Mouse (Mus musculus) left cerebral cortex, postnatal 36 days (tissue): ENCODE measurements around the gene Tpbpa. TPM values are rescaled to one million over a fixed set of nuclear protein-coding genes. Genes with fewer than 3 reads are reported as not detected.
A peak's percentile ranks its signal among the peaks of the same experiment; 100 is the strongest.
"Not testable (repeated sequence)": the region's sequence is repeated elsewhere in the genome, so short reads cannot be mapped to it uniquely, and the experiment has no call there.

ENCODE experiments used
- DNase-seq, 2 experiments: peaks; one replicate each; pipeline ENCODE4 v3.0.0; 2021 to 2022; ENCODE audit warnings: low spot score in 2 of 2, mixed read lengths in 1 of 2
- intact Hi-C: fragments of 180-260 bp; cut with DNase I; formaldehyde crosslinking; loops from one replicate; pipeline ENCODE4 v1.15.1; 2025
- total RNA-seq, 2 experiments: library from RNA; stranded (reverse); gene quantifications; 2 replicates each; pipeline ENCODE4 v1.2.3; 2021

Gene Tpbpa
- not detected for total RNA-seq

- not testable (repeated sequence) for DNase-seq
Measured at GRCm38 (mm10) chr13:60941884-60942283, at the start of gene Tpbpa. TSS of gene Tpbpa (minus strand) at chr13:60941984.

GRCm38 (mm10) chr13:60986915-60987314 lies 45.1 kb upstream of the Tpbpa start:
- DNase-seq, intact Hi-C loops: not testable (repeated sequence)

More at GRCm38 (mm10) chr13:60941884-60942283, at the start of gene Tpbpa:
- intact Hi-C loops: not testable (repeated sequence)

GRCm38 (mm10) chr13:60972319-60972718 lies 30.5 kb upstream of the Tpbpa start:
- DNase-seq, intact Hi-C loops: not testable (repeated sequence)

- DNase-seq, intact Hi-C loops: not testable (repeated sequence)
Measured at GRCm38 (mm10) chr13:60963985-60964384, 22.2 kb upstream of the Tpbpa start.

DNA sequence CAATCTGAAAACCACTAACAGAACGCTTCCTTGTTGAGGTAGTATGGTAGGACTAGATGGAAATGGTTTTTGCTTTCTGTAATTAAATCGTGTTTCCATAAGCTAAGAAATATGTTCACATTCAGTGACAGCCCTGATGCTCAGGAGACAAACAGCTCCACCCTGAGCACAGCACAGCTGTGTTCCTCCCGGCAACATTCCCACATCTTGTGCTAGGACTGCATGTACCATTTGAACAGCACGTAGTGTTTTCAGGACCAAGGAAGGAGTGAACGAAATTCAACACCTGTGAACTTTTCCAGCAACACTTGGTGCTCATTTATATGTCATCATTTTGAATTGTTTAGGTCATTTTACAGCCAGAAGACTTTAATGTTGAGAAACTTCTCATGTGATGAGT lies 19.9 kb upstream of the Tpbpa start:
- no peak for DNase-seq
- intact Hi-C loops: no loop called here

DNA sequence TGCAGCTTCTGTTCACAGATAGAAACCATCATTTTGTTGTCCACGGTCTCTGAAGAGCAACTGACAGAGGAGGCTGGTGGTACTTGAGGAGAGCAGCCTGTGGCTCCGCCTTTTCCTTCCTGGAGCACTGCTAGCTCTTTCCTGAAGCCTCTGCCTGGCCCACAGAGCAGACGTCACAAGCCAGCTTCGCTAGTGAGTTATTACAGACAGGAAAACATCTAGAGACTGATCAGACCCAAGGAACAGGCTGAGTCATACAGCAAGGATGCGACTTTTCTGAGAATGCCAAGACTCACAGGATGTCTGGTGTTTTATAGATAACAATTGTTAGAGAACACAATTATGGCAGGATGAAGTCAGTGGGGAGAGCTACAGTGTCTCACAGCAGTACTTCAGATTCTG lies 5.3 kb downstream of the Tpbpa start, which contains the start of the genes Gm49391 and Ctla2a:
Gm49391 (minus strand) TSS at position 72 of the 402 bp plus-strand sequence.
Ctla2a (minus strand) TSS at position 126 of the 402 bp plus-strand sequence.
- intact Hi-C loops: no loop called here
- no peak for DNase-seq

DNA sequence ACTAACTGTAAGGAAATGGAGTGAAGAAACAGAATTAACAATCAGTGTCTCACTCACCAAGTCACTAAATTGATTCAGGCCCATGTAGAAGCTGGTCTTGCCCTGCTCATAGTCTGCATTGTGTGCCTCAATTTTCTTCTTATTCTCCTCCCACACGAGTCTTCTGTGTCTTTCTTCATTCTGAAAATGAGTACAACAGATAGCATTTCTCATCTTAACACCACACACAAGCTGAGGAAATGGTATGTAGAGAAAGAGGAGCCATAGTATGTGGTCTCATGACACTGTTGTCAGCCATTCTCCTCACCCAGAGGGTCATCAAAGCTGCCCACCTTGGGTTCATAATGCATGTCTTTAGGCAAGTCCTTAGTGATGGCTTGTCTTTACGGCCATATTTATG lies 6.3 kb downstream of the Tpbpa start, which contains the start of gene Gm49393:
Gm49393 (minus strand) TSS at position 101 of the 400 bp plus-strand sequence.
- intact Hi-C loops, DNase-seq: not testable (repeated sequence)

- intact Hi-C loops: not testable (repeated sequence)
Measured at GRCm38 (mm10) chr13:60904780-60905179, 37.0 kb downstream of the Tpbpa start, which contains the start of gene Tpbpb. TSS of gene Tpbpb (minus strand) at chr13:60904880.

DNA sequence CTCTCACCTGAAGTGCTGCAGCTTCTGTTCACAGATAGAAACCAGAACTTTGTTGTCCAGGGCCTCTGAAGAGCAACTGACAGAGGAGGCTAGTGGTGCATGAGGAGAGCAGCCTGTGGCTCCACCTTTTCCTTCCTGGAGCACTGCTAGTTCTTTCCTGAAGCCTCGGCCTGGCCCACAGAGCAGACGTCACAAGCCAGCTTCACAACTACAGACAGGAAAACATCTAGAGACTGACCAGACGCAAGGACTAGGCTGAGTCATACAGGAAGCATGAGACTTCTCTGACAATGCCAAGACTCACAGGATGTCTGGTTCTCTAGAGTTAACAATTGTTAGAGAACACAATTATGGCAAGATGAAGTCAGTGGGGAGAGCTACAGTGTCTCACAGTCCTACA lies 44.5 kb downstream of the Tpbpa start, which contains the start of gene Ctla2b:
Ctla2b (minus strand) TSS at position 120 of the 400 bp plus-strand sequence.
- peak in 1 of 2 experiments; percentile 3 for DNase-seq
- intact Hi-C loops: no loop called here

More at GRCm38 (mm10) chr13:60904780-60905179, 37.0 kb downstream of the Tpbpa start, which contains the start of gene Tpbpb:
- not testable (repeated sequence) for DNase-seq

GRCm38 (mm10) chr13:60896794-60897193 lies 45.0 kb downstream of the Tpbpa start, which contains the start of gene Gm49392:
TSS of gene Gm49392 (minus strand) at chr13:60896894.
- intact Hi-C loops, DNase-seq: not testable (repeated sequence)

- intact Hi-C loops: no loop called here
- DNase-seq: no peak
Measured at GRCm38 (mm10) chr13:60895406-60896160, 46.2 kb downstream of the Tpbpa start.

- intact Hi-C loops: no loop called here
- no peak for DNase-seq
Measured at GRCm38 (mm10) chr13:60892301-60892700, 49.5 kb downstream of the Tpbpa start.

Other genes with a start within 250 kb of the Tpbpa start
- gene BC051665, start 155.6 kb downstream of the Tpbpa start, total RNA-seq: not detected
- gene Ctsll3, start 139.1 kb downstream of the Tpbpa start, total RNA-seq: not detected
- gene 4930486L24Rik, start 77.5 kb downstream of the Tpbpa start, total RNA-seq: under 1 TPM; 0.22 to 0.48 TPM
- not detected for gene Gm49392, start 45.1 kb downstream of the Tpbpa start, total RNA-seq
- gene Ctla2b, start 44.5 kb downstream of the Tpbpa start, total RNA-seq: 1 to 10 TPM in 1 of 2 experiments, under 1 TPM in 1; 0.88 to 2.4 TPM
- gene Tpbpb, start 37.1 kb downstream of the Tpbpa start, total RNA-seq: not detected
- not detected for gene Gm49393, start 6.4 kb downstream of the Tpbpa start, total RNA-seq
- gene Gm49391, start 5.4 kb downstream of the Tpbpa start, total RNA-seq: 1 to 10 TPM in 1 of 2 experiments, not detected in 1; 1.8 TPM
- gene Ctla2a, start 5.4 kb downstream of the Tpbpa start, total RNA-seq: 10 to 100 TPM; 18.6 to 20.2 TPM
- gene Ctsj, start 64.0 kb upstream of the Tpbpa start, total RNA-seq: not detected
- not detected for gene Ctsq, start 98.6 kb upstream of the Tpbpa start, total RNA-seq
- not detected for gene Ctsr, start 222.3 kb upstream of the Tpbpa start, total RNA-seq